In genomic region chr11:63353671-63354070, GRCm38 (mm10) we compare ENCODE assay signal across 31 mouse cellular contexts.
DNase-seq lines count a peak whose midpoint lies in the region; ATAC-seq and TF ChIP-seq lines count a peak whose summit lies in the region.
"Had no signal": no experiment of that assay in that cellular context is flagged by ENCODE, and none has a peak within 500 bp of the region (broad histone marks: within the 10 kb centered on the region; RNA-seq: fewer than 3 reads in every experiment).

No protein-coding gene starts in this region.

- no peaks in the 10 kb centered on the region for H3K9me3 ChIP-seq in midbrain, embryonic 16.5 days (replicated peaks; ENCODE audit: control insufficient read depth, low read length, poor library complexity, severe bottlenecking)
- H3K9me3 ChIP-seq in lung, postnatal 0 days (ENCODE audit: low read length), result no peaks in the 10 kb centered on the region
- H3K9me3 ChIP-seq: embryonic facial prominence, embryonic 10.5 days; embryonic facial prominence, embryonic 13.5 days; forebrain, embryonic 10.5 days; forebrain, embryonic 13.5 days; heart, embryonic 12.5 days; heart, embryonic 15.5 days had no signal

- H3K36me3 ChIP-seq in C2C12 (ENCODE audit: control insufficient read depth, insufficient read depth), result no peaks in the 10 kb centered on the region
- no peaks in the 10 kb centered on the region for H3K36me3 ChIP-seq in midbrain, embryonic 16.5 days (ENCODE audit: control insufficient read depth, insufficient read depth, low read length)
- no peaks in the 10 kb centered on the region for H3K36me3 ChIP-seq in lung, postnatal 0 days (ENCODE audit: insufficient read depth, low read length)
- H3K36me3 ChIP-seq: embryonic facial prominence, embryonic 10.5 days; embryonic facial prominence, embryonic 13.5 days; forebrain, embryonic 10.5 days; heart, embryonic 12.5 days; heart, embryonic 15.5 days had no signal

- H3K4me1 ChIP-seq in midbrain, embryonic 16.5 days (ENCODE audit: control insufficient read depth, insufficient read depth, low read length), result peaks cover 4% of the 10 kb centered on the region; the same call in 1 of the 2 replicates
- H3K4me1 ChIP-seq in lung, postnatal 0 days (ENCODE audit: insufficient read depth, low read depth, low read length), result no peaks in the 10 kb centered on the region

- H3K79me2 ChIP-seq in C2C12 (ENCODE audit: control insufficient read depth, insufficient read depth), result no peaks in the 10 kb centered on the region

- peaks cover 7% of the 10 kb centered on the region for H3K27me3 ChIP-seq in C2C12 (ENCODE audit: control insufficient read depth, insufficient read depth, insufficient read length)
- H3K27me3 ChIP-seq in midbrain, embryonic 16.5 days (ENCODE audit: control insufficient read depth, insufficient read depth, low read depth, low read length), result no peaks in the 10 kb centered on the region
- no peaks in the 10 kb centered on the region for H3K27me3 ChIP-seq in lung, postnatal 0 days (replicated peaks; ENCODE audit: insufficient read depth, low read length)
- H3K27me3 ChIP-seq: heart, embryonic 12.5 days; heart, embryonic 15.5 days had no signal

- H3ac ChIP-seq in C2C12 (ENCODE audit: control insufficient read depth, insufficient read length, low read depth), result no peak overlapping the region

- H3K79me3 ChIP-seq in C2C12 (ENCODE audit: low read depth), result no peaks in the 10 kb centered on the region

- H3K4me2 ChIP-seq in midbrain, embryonic 16.5 days (ENCODE audit: low read length), result no peak overlapping the region
- H3K4me2 ChIP-seq in lung, postnatal 0 days (replicated peaks; ENCODE audit: low read depth, low read length), result no peak overlapping the region
- H3K4me2 ChIP-seq: embryonic facial prominence, embryonic 13.5 days; forebrain, embryonic 13.5 days; heart, embryonic 12.5 days; heart, embryonic 15.5 days; hindbrain, embryonic 14.5 days had no signal

- ATAC-seq in midbrain, embryonic 16.5 days, result no peak
- ATAC-seq in erythroid progenitor cell, adult 5-6 weeks (replicated peaks; ENCODE audit: low FRiP score, poor library complexity, severe bottlenecking), result no peak
- no peak for ATAC-seq in lung, postnatal 0 days
- ATAC-seq: CD4-positive, CD25-positive, alpha-beta regulatory T cell, adult 4 months; forebrain, embryonic 13.5 days; forebrain, postnatal 0 days; hindbrain, postnatal 0 days; inflammation-experienced regulatory T-cells, adult 6 months had no signal

- DNase-seq in thymus, postnatal 0 days (ENCODE audit: low spot score), result peak; percentile 75
- peak; percentile 32 for DNase-seq in thymus, postnatal 25 days
- DNase-seq in lung, postnatal 0 days (ENCODE audit: low spot score), result no peak
- DNase-seq: adrenal gland, adult 2 months; adrenal gland, postnatal 14 days; B cell, adult 2 months; cerebellum, adult 11-12 months; cerebellum, adult 8-10 months; cerebellum, postnatal 10 days; cerebellum, postnatal 36 days; embryo, embryonic 11 days; forebrain, postnatal 0 days; gastrocnemius, adult 2 months; gastrocnemius, postnatal 14 days; heart, adult 18-20 months; heart, postnatal 14 days; heart, postnatal 4 days had no signal

- no peak overlapping the region for H3K27ac ChIP-seq in midbrain, embryonic 16.5 days (ENCODE audit: low read length)
- H3K27ac ChIP-seq in lung, postnatal 0 days (ENCODE audit: low read length), result no peak overlapping the region
- H3K27ac ChIP-seq: embryonic facial prominence, embryonic 10.5 days; embryonic facial prominence, embryonic 13.5 days; forebrain, embryonic 10.5 days; forebrain, embryonic 13.5 days; gastrocnemius, adult 2 months; heart, embryonic 15.5 days; hindbrain, embryonic 14.5 days; hindbrain, postnatal 0 days had no signal

- no peak overlapping the region for H3K9ac ChIP-seq in midbrain, embryonic 16.5 days (ENCODE audit: low read depth, low read length)
- no peak overlapping the region for H3K9ac ChIP-seq in lung, postnatal 0 days (replicated peaks; ENCODE audit: low read depth)
- H3K9ac ChIP-seq: embryonic facial prominence, embryonic 13.5 days; forebrain, embryonic 13.5 days; forebrain, postnatal 0 days; heart, embryonic 12.5 days; heart, embryonic 15.5 days; hindbrain, embryonic 14.5 days had no signal

- no peak overlapping the region for H3K4me3 ChIP-seq in C2C12 (ENCODE audit: insufficient read depth, poor library complexity, severe bottlenecking)
- H3K4me3 ChIP-seq in midbrain, embryonic 16.5 days (ENCODE audit: low read depth, low read length), result no peak overlapping the region
- H3K4me3 ChIP-seq in lung, postnatal 0 days (ENCODE audit: low read depth, low read length), result no peak overlapping the region
- H3K4me3 ChIP-seq: embryonic facial prominence, embryonic 10.5 days; embryonic facial prominence, embryonic 13.5 days; erythroblast, embryonic 14.5 days; forebrain, embryonic 10.5 days; forebrain, embryonic 13.5 days; gastrocnemius, adult 2 months; heart, embryonic 12.5 days; heart, embryonic 15.5 days had no signal

- 92% methylated on average over 8 of the region's 8 CpGs for WGBS in midbrain, embryonic 16.5 days
- WGBS in lung, postnatal 0 days, result 56% methylated on average over 8 of the region's 8 CpGs

- no peak for TF ChIP-seq EP300 in lung, postnatal 0 days (IDR thresholded peaks at IDR 0.05)

- no peak for TF ChIP-seq CTCF in C2C12 (IDR thresholded peaks at IDR 0.05; ENCODE audit: control insufficient read depth, insufficient read depth, insufficient read length)
- TF ChIP-seq CTCF in lung, postnatal 0 days (IDR thresholded peaks at IDR 0.05), result no peak

TF ChIP-seq in C2C12, 6 proteins besides CTCF, POLR2A, EP300 and RAD21:
- TF ChIP-seq MAX (IDR thresholded peaks at IDR 0.05) (no peak), FOSL1 (IDR thresholded peaks at IDR 0.05; ENCODE audit: insufficient read depth, low read length, poor library complexity, severe bottlenecking) (no peak), MYOD1 (IDR thresholded peaks at IDR 0.05; ENCODE audit: control insufficient read depth, insufficient read length, low read depth) (peak; percentile 23)
